Mouse (Mus musculus): ENCODE results near the gene Gcsh.

Gcsh gene

GRCm38 (mm10) chr8:116993095-116993867, at the start of gene Gcsh:
Gene Gcsh (minus strand): TSS chr8:116993537.
- DNase-seq, result peak; percentile 98

DNA sequence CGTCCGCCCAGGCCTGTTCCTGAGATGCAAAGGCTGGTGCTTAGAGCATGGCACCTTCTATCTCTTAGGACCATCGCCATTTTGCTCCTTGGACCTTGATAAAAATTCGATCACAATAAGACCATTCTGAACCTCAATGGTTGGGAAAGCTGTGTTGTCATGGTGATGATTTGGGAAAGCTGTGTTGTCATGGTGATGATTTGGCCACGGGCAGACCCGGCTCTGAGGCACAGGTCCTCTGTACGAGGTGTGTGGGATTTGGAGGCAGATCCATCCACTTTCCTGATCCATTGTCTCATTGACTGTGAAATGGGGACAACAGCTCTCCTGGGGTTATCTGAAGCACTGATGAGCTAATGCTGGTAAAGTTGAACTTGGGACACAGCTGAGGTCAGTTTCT, 46.5 kb upstream of the Gcsh start:
- DNase-seq, result no peak

DNA sequence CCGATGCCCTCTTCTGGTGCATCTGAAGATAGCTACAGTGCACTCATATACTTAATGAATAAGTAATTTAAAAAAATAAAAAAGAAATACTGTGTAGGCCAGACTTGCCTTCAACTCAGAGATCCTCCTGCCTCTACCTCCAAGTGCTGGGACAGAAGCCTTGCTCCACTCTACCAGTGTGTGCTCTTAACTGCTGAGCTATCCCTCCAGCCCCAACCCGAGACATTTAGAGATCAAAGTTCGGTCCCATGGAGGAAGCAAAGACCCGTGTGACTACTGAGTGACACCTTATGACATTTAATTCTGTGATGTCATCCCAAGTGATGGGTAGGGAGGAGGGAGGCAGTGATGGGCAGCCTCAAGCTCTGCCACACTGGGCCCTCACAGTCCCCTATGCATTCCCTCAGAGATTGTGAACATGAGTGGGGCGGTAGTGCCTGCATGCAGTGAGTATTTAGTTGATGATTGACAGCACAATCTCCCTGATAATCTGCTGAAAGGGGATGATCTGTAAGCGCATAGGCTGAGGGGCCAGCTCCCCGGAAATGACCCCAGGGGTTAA, 44.1 kb upstream of the Gcsh start:
- no peak for DNase-seq

DNA sequence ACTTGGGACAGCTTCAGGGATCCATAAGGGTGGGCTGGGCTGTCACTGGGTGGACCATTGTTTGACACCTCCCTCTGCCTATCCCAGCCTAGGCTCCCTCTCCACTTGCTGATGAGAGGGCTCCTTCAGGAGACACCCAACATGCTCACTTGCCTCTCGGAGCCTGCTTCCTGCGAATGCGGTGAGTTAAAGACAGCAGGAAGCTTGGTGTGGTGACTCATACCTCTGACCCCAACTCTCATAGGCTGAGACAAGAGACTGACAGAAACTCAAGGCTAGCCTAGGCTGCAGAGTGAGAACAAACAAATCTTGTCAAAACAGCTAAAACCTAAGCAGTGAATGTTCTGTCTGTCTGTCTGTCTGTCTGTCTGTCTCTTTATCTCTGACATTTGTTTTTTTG, 40.1 kb upstream of the Gcsh start:
- DNase-seq, result no peak

DNA sequence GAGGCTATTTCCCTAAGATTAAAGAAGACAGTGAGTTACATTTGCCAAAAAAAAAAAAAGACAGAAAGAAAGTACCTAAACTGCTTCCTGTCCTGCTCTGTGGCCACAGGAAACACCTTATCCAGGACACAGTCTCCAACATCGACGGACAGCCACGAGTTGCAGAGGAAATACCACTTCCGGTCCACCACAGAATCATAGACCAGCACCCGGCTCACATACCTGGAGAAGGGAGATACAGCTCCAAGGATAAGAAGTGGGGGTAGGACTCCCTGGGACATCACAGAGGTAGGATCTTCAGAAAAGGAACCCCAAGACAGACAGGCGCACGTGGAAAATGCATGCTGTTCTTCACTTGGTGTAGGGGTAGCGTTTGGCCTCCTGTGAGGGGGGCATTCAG, 39.3 kb upstream of the Gcsh start:
- no peak for DNase-seq

GRCm38 (mm10) chr8:117031476-117031875, 38.1 kb upstream of the Gcsh start:
- DNase-seq, result no peak

DNA sequence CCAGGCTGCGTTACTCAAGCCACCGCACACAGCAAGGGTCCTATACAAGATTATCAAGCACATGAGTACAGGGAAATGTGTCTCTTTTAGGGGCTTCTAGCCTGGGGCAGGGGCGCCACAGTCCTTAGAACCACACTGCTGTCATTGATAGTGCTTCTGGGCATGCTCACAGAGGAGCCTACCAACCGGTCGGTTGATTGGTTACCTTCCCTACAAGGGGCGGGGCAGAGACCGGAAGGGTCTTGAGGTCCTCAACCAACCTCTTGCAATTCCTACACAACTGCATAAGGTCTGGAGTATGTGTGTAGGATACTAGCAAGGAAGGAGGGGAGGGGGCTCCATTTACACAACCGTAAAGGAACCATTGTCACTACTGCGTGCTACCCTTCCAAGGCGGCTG, 35.3 kb upstream of the Gcsh start:
- no peak for DNase-seq

DNA sequence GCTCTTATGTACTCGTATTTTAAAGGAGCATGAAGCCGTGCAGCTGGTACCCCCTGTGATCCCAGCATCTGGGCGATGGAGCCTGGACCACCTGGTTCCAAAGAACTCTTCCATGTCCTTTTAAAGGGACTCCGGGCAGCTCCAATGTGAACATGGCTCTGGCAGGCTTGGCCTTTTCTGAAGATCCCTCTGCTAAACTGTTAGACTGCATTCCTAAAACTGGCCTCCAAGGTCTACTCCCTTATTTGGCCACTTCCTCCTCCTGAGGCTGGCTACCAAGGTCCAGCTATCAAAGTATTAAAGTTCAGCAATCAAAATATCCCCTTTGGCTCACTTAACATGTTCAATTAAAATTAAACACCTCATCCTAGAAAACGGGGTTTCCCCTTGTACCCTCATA, 34.3 kb upstream of the Gcsh start:
- DNase-seq, result no peak

GRCm38 (mm10) chr8:117022297-117022993, 29.1 kb upstream of the Gcsh start:
- no peak for DNase-seq

DNA sequence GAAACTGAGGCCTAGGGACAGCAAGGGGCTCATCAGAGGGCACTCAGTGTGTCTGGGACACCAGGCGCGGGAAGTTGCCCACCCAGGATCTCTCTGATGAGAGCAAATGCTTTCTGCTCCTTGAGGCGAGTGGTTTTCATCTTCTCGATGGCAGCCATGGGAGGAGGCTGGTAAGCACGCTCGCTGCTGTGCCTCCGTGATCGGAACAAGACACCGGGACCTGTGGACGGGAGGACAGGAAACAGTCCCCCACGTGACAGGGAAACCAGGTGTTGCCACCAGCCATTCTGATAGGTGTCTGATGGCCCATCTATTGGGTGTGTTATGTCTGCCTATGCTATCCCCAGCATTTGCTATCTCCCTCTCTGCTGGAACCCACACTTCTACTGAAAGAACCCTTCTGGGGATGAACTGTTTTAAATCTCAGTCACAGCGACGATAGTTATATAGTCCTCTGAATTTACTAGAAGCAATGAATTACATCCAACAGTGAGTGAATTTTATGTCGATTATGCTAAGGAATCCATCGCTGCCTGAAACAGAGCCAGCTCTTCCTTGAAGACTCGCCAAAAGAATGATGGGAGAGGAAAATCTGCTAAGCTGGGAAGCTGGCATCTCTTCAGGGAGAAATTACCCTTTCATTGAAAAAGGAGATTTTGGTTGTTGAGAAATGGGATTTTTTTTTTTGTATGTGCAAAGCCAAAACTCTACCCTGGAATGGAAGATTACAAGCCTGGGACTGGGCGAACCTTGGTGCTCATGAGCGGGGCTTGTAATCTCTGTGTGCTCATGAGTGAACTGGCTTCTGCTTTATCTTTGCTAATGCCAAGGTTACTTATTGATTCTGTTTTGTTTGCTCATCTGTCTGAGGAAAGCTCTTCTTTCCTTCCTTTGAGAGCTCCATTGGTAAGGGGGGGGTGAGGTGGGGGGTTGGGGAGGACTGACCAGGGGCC, 26.3 kb upstream of the Gcsh start:
- DNase-seq, result no peak

DNA sequence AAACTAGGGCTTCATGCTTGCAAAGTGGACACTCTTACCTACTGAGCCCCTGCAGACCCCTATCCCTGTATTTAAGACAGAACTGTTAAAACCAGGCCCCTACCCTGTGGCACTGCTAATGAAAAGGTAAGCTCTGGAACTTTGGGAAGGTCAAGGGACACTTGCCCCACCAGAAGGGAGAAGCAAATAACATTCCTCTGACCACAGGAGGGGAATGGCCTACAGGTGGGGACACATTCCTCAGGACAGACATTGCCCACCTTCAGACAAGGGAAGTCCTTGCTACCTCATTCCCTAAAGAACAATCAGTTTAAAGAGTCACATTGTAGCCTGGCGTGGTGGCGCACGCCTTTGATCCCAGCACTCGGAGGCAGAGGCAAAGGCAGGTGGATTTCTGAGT, 24.6 kb upstream of the Gcsh start:
- DNase-seq, result no peak

DNA sequence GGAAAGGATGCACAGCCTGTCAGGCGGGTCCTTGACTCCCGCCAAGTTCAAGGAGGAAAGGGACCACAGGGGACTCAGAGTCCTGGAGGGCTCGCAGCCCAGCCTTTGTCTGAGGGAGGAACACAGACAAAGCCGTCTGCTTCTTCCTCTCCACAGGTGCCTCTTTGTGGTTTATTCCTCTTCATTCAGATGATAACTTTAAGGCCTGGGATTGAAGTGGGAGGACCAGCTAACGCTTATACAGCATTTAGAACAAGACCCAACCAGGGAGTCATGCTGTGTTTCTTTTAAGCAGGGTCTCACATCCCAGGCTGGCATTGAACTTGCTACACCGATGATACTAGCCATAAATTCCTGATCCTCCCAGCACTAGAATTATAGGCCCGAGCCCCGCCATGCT, 23.7 kb upstream of the Gcsh start:
- no peak for DNase-seq

- no peak for DNase-seq
Observed at GRCm38 (mm10) chr8:117015670-117016069, 22.3 kb upstream of the Gcsh start.

GRCm38 (mm10) chr8:117011366-117011765, 18.0 kb upstream of the Gcsh start:
- DNase-seq, result no peak

- DNase-seq, result no peak
Observed at GRCm38 (mm10) chr8:116994016-116994716, 829 bp upstream of the Gcsh start.

DNA sequence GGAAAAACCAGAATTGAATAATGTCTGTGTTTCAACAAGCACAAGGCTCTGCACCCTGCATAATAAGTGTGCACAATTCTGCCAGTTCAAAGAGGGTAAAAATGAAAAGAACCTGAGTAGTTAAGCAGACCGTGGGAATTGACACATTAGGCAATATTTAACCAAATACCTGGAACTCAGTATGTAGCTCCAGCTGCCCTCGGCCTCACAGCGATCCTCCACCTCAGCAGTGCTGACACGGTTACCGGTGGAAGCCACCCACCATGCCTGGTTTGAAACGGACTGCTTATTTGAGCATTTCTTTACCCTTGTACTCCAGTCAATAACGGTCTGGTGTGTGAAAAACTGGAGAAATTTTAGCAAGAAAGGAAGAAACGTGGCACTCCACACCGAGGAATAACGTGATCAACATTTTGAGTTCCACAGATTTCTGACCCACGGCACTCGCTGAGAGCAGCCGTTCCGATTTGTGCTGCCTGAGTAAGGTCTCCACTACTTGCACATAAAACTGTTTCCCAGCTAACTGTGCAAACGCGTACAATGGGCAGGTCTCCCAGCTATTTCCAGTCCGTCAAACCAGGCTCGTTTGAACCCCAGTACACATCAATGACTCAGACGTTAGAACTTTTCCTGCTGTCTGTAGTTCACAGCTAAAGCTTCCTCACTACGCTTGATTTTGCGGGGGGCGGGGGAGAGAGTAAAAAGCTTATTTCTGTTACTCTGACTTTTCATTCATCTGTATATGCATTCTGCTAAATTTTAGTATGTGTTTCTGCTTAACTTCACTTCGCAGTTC, 963 bp downstream of the Gcsh start:
- peak in 1 of 2 experiments; percentile 17 for DNase-seq

DNA sequence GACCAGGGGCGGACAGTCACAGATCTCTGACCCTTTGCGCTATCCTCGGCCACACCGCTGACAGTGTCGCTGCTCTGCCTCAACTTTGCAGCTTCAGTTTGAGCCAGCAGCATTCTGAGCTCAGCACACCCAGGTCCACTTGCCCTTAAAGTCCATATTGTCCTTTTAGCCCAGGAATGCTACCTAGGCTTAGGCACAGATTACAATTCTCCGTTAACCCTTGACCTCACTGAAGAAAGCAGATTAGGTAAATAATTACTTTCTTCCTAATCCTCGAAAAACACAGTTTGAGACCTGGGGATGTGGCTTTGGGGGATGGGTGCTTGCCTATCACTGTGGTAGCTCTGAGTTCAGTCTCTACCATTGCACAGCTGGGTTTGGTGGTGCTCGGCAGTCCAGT, 2.1 kb downstream of the Gcsh start:
- DNase-seq, result no peak

GRCm38 (mm10) chr8:116989842-116990241, 3.5 kb downstream of the Gcsh start:
- DNase-seq, result no peak

- DNase-seq, result peak; percentile 44 to 71
Observed at GRCm38 (mm10) chr8:116980117-116980516, 13.2 kb downstream of the Gcsh start.

GRCm38 (mm10) chr8:116978631-116979256, 14.6 kb downstream of the Gcsh start, which contains the start of gene 1700030J22Rik:
Gene 1700030J22Rik (minus strand): TSS chr8:116978959.
- DNase-seq, result peak; percentile 98 to 99

DNA sequence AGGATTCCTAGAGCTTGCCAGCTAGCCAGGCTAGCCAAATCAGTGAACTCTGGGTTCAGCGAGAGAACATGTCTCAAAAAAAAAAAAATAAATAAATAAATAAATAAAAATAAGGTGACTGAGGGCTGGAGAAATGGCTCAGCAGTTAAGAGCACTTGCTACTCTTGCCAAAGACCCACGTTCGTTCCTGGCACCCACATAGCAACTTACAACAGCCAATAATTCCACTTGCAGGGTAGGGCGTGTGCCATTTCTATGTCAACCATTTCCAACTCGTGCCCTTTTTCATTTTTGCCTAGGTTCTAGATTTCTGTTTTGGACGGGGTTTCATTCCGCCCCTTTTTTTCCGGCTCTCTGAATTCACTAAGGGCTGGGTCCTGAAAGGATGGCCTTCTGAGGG, 15.3 kb downstream of the Gcsh start:
- no peak for DNase-seq

Measured in cerebellum, postnatal 25 days (tissue).